Mouse (Mus musculus) yolk sac, embryonic 10.5 days (tissue): ENCODE results near the gene Tmcc1.
"Not testable (repeated sequence)": the region's sequence is repeated elsewhere in the genome, so short reads cannot be mapped to it uniquely, and the experiment has no call there.

Experiments used
- DNase-seq: peaks from one replicate; pipeline ENCODE4 v3.0.0-alpha.2; 2017; ENCODE audit warnings: low spot score

The Tmcc1 gene

GRCm38 (mm10) chr6:116141696-116142095, 51.6 kb downstream of the Tmcc1 start:
- DNase-seq, result no peak

DNA sequence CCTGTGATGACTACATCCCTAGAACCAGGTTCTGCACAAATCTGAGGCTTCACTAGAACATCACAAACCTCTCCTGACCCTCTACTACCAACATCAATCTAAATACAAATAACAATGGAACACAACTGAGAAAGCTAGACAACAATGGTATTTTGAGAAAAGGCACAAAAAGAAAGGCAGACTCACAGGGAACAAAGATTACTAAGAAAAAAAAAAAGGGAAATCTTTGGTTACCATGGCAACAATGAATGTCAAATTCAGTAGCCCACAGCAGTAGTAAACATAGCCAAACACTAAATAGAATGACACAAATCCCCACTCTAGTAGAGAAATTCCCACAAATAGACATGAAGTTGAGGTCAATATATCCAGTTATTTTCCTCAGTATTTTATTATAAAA, 52.5 kb downstream of the Tmcc1 start:
- no peak for DNase-seq

DNA sequence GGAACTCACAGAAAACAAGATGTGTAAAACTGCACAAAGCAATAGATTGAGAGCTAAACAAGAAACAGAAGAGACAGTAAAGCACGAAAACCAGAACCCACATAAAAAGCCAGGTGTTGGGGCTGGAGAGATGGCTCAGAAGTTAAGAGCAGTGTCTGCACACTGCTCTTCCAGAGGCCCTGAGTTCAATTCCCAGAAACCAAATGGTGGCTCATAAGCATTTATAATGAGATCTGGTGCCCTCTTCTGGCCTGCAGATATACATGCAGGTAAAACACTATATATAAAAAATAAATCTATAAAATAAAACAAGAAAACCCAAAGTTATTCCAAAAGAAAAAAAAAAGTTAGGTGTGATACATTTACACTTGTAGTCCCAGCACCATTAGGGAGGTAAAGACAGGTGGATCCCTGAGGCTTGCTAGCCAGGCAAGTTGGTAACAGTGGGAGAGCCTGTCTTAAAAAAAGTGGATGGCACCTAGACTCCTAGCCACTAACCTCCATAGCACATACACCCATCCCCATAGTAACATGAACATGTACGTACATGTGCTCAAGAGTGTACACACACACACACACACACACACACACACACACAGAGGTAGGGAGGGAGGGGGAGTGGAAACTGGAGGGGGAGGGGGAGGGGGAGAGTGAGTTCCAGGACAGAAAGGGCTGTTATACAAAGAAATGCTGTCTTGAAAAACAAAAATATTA, 54.0 kb downstream of the Tmcc1 start:
- no peak for DNase-seq

DNA sequence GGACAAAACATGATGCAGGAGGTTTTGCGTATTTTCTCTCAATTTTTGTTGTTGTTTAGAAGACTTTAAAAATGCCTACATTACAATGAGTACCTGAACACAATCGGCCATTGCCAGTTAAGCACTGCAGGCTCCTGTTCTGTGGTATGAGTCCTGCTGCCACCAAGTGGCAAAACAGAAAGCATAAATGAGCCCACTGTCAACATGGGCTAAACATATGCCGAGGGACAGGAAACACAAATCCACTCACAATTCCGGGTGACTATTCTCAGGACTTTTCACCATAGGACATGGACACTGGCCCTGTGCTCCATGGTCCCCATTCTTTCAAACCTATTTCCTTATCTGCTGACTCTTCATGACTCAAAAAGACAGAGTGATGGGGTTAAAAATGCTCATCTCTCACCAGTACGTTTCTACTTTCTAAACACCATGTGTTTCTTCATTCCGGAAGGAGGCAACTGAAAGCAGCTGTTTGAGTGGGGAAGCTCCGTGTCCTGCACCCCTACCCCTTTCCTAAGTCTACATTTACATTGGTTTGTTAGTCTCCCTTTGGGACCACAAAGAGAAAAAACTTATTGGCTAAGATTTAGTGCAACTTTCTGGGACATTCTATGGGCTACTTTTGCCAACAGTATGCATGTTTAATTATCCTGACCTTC, 57.2 kb downstream of the Tmcc1 start:
- no peak for DNase-seq

- DNase-seq, result no peak
These were observed 59.5 kb downstream of the Tmcc1 start for GRCm38 (mm10) chr6:116133756-116134155.

GRCm38 (mm10) chr6:116131771-116132170, 61.5 kb downstream of the Tmcc1 start:
- DNase-seq, result no peak

- no peak for DNase-seq
These were observed 64.6 kb downstream of the Tmcc1 start for GRCm38 (mm10) chr6:116128710-116129109.

GRCm38 (mm10) chr6:116127918-116128443, 65.3 kb downstream of the Tmcc1 start:
- no peak for DNase-seq

DNA sequence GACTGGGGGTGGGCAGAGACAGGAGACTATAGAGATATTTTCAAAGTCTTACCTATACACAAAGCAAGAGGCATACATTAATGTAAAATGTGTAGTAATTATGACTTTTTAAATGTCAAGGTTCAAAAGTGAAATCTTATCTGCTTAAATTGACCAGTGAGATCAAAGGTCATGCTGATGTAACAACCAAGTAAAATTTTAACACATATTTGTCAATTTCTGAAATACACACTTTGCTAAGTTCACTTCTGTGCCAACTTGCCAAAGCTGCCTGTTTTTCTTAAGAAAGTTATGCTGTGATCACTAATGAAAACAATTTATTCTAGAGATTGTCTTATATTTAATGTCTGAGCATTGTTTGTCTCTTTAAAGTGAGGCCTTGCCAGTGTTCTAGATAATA, 66.7 kb downstream of the Tmcc1 start:
- no peak for DNase-seq

GRCm38 (mm10) chr6:116122881-116123280, 70.4 kb downstream of the Tmcc1 start:
- DNase-seq, result no peak

DNA sequence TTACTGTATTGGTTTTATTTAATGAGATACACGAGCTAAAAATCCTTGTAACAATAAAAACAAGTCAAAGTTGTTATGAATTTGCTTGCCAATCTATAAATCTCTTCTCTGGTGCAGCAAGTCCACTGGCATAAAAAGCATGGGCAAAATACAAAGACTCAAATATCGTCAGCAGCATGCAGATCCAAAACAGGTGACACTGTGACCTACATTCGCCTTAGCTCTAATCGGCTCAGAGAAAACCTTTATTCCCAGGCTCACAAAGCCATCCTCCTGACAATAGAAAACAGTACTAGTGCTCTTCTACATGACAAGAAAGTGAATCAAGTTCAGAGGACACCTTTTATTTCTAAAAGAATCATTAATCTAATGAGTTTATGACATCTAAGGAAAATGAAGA, 73.6 kb downstream of the Tmcc1 start:
- no peak for DNase-seq

DNA sequence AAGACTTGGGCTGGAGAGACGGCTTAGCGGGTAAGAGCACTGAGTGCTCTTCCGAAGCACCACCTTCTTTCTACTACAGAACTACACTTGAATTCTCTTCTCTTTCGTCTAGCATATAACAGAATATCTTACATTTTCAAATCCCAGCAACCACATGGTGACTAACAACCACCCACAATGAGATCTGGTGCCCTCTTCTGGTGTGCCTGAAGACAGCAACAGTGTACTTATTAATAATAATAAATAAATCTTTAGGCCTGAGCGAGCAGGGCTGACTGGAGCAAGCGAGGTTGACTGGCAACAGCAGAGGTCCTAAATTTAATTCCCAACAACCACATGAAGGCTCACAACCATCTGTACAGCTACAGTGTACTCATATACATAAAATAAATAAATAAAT, 76.7 kb downstream of the Tmcc1 start:
- DNase-seq, result not testable (repeated sequence)

DNA sequence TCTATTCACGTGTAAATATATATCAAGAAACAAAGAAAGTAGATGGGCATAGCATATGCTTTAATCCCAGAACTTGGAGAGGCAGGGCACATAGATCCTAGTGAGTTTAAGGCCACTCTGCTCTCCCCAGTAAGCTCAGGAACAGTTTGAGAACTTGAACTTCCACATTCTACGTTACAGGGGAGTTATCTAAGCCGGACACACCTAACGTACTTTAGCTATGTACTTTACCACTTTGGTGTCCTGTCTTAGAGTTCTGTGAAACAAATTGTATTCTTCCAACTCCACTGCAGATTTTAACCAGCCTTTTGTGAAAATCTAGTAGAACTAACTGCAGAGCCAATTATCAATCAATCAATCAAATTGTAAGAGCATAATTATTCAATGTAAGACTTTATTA, 82.7 kb downstream of the Tmcc1 start:
- no peak for DNase-seq

DNA sequence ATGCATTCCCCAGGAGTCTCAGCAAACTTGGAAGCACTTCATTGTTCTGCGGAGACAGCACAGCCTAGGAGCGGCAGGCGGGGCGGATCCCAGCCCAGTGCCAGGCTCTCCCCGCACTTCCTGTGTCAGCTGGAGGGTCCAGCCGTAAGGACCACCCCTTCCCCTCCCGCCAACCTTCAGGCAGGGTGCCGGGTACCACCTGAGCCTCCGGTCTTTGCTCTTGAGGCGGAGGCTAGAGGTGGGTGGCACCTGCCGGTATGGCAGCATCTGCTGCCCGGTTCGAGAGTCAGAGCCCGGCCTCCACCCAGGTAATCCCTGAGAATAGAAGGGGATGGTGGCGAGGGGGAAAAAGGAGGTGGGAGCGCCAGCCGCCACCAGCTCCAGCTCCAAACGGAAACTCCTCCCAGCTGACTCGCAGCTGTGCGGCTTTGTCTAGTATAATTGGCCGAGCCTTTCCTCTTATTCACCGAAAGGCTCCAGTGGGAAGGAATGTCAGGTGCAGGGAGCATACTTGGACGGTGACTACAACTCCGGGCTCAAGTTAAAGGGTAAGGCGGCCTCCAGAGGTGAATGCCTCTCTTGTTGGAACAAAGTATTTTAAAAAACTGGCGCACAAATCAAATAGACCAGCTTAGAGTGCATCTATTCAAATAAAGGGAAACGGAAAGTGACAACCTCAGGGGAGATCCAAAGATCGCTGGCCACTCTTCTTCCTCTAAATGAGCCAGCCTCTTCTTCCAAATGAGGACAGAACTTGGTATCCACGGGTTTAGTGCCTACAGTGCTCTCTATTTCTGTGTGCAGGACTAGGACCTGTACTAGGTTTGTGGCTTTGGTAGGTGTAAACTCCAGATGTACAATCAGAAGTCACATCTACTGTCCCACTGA, 85.6 kb downstream of the Tmcc1 start:
- DNase-seq, result peak; percentile 48

DNA sequence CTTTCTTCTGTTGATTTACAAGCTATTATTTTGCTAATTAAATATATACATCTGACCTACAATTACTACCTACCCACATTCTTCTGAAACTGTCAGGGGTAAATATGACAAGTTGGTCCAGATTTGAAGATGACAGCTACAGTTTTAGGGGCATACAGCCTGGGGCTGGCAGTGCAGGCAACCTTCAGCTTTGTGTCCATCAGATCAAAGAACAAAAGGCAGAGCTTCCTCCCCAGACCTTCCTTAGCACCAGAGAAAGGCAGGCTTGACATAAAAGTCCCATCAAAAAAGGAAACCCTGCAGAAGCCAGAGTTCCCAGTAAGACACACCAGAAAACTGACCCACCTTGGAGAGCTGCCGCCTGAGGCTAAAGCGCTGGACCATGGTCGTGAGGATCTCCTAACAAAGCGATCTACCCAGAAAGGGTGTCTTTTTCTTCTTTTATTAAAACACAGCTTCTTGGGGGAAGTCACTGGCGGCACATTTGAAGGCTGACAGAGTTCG, 86.3 kb downstream of the Tmcc1 start:
- DNase-seq, result no peak

GRCm38 (mm10) chr6:116097579-116097978, 95.7 kb downstream of the Tmcc1 start:
- DNase-seq, result no peak

DNA sequence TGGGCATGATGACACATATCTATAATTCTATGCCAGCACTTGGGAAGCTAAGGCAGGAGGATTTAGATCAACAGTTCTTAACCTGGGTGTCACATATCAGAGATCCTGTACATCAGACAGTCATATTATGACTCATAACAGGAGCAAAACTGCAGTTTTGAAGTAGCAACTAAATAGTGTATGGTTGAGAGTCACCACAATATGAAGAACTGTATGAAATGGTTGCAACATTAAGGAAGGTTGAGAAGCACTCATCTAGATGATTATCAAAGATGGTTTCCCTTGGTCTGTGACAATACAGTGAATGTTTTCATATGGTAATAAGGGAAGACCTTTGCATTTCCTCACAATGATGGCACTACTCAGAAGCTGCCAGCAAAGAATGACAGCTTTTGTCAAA, 103.9 kb downstream of the Tmcc1 start:
- DNase-seq, result no peak

- no peak for DNase-seq
These were observed 107.2 kb downstream of the Tmcc1 start for GRCm38 (mm10) chr6:116086036-116086435.

DNA sequence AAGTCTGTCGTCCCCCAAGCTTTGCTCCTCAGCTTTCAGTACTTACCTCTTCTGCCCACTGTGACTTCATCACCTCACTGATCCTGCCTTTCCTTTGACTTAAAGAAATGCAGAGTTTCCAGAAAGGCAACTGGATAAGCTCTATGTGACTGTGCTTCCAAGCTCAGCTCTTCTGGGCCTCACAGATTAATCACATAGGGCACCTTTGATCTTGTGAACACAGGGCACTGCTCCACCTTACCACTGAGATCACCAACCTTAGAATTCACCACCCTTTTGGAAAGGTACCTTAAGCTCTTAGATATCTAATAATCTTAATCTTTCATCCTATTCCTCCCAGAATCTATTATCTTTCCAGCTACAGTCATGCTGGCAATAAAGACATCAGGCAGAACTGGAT, 111.0 kb downstream of the Tmcc1 start:
- no peak for DNase-seq

DNA sequence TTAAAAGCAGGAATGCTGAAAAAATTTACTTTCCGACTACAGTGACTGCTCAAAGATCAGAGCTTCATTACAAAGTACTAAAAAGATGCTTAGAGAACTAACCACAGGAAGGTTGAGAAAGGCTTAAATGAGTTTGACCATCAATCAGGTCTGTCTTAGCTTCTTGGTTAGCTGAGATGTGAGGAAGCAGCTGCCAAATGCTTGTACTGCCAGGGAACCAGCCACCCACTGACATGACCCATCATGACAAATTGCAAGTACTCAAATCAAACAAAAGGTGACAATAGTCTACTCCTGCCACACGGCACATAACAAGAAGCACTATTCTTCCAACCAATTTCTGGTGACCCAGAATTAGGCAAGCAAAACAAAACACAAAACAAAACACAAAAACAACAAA, 111.9 kb downstream of the Tmcc1 start:
- DNase-seq, result no peak

- DNase-seq, result no peak
These were observed 112.5 kb downstream of the Tmcc1 start for GRCm38 (mm10) chr6:116080756-116081155.

GRCm38 (mm10) chr6:116077608-116078007, 115.7 kb downstream of the Tmcc1 start:
- no peak for DNase-seq
